10 mouse cellular contexts compared by ENCODE assay signal in genomic region chr3:107113771-107114737, GRCm38 (mm10). TPM values are rescaled to one million over a fixed set of nuclear protein-coding genes. Genes with fewer than 3 reads are reported as not detected.
DNase-seq lines count a peak whose midpoint lies in the region; ATAC-seq and TF ChIP-seq lines count a peak whose summit lies in the region.
"Had no signal": no experiment of that assay in that cellular context is flagged by ENCODE, and none has a peak within 500 bp of the region (broad histone marks: within the 10 kb centered on the region; RNA-seq: fewer than 3 reads in every experiment).

No protein-coding gene starts in this region.

- no peaks in the 10 kb centered on the region for H3K27me3 ChIP-seq in forebrain, embryonic 14.5 days (replicated peaks; ENCODE audit: control insufficient read depth, insufficient read depth, low read length)
- H3K27me3 ChIP-seq in hindbrain, postnatal 0 days (ENCODE audit: insufficient read depth, low read length), result no peaks in the 10 kb centered on the region
- no peaks in the 10 kb centered on the region for H3K27me3 ChIP-seq in midbrain, embryonic 15.5 days (replicated peaks)
- H3K27me3 ChIP-seq: limb, embryonic 15.5 days had no signal

- no peak overlapping the region for H3K4me3 ChIP-seq in lung, adult 2 months (replicated peaks; ENCODE audit: extremely low read depth, low read depth, low read length)
- peak overlapping the region; percentile 10; the same call in 1 of the 2 replicates for H3K4me3 ChIP-seq in forebrain, embryonic 14.5 days (ENCODE audit: low read depth, low read length)
- H3K4me3 ChIP-seq in hindbrain, postnatal 0 days (ENCODE audit: low read length), result peak overlapping the region; percentile 15; the same call in 1 of the 2 replicates
- H3K4me3 ChIP-seq in midbrain, embryonic 15.5 days, result peak overlapping the region; percentile 17
- H3K4me3 ChIP-seq: limb, embryonic 15.5 days had no signal

- TF ChIP-seq POLR2A in lung, adult 2 months (IDR thresholded peaks at IDR 0.05; ENCODE audit: borderline replicate concordance, extremely low read depth, low read depth, low read length), result no peak

- peak overlapping the region; percentile 77 for H3K27ac ChIP-seq in forebrain, embryonic 14.5 days (ENCODE audit: low read depth, low read length)
- peak overlapping the region; percentile 86 for H3K27ac ChIP-seq in hindbrain, postnatal 0 days
- peak overlapping the region; percentile 83 for H3K27ac ChIP-seq in midbrain, embryonic 15.5 days
- H3K27ac ChIP-seq: limb, embryonic 15.5 days had no signal

- H3K4me2 ChIP-seq in forebrain, embryonic 14.5 days (ENCODE audit: low read length), result peak overlapping the region; percentile 41
- peak overlapping the region; percentile 45 for H3K4me2 ChIP-seq in hindbrain, postnatal 0 days (ENCODE audit: low read depth, low read length)
- H3K4me2 ChIP-seq in midbrain, embryonic 15.5 days, result peak overlapping the region; percentile 45
- H3K4me2 ChIP-seq: limb, embryonic 15.5 days had no signal

- H3K4me1 ChIP-seq in lung, adult 2 months (ENCODE audit: control insufficient read depth, insufficient read depth, low read length), result no peaks in the 10 kb centered on the region
- H3K4me1 ChIP-seq in forebrain, embryonic 14.5 days (ENCODE audit: control insufficient read depth, insufficient read depth, low read length), result peaks cover 11% of the 10 kb centered on the region
- H3K4me1 ChIP-seq in hindbrain, postnatal 0 days (ENCODE audit: insufficient read depth, low read length), result peaks cover 18% of the 10 kb centered on the region
- peaks cover 25% of the 10 kb centered on the region for H3K4me1 ChIP-seq in midbrain, embryonic 15.5 days
- H3K4me1 ChIP-seq: limb, embryonic 15.5 days had no signal

- peak; percentile 29 to 41 for DNase-seq in lung, adult 18-20 months
- DNase-seq in lung, adult 2 months, result no peak
- DNase-seq in forebrain, embryonic 14.5 days (ENCODE audit: low spot score), result peak; percentile 91
- peak; percentile 83 for DNase-seq in hindbrain, postnatal 0 days (ENCODE audit: low spot score)
- no peak for DNase-seq in spleen, postnatal 4 days (ENCODE audit: low spot score in 2 of 2)
- no peak for DNase-seq in embryo, embryonic 11 days

- ATAC-seq in forebrain, embryonic 14.5 days, result peak; percentile 94
- peak; percentile 92 for ATAC-seq in hindbrain, postnatal 0 days
- peak; percentile 96 for ATAC-seq in midbrain, embryonic 15.5 days (replicated peaks)
- no peak for ATAC-seq in megakaryocyte progenitor cell, adult 5-6 weeks (replicated peaks; ENCODE audit: poor library complexity)
- ATAC-seq: Patski had no signal

- H3K36me3 ChIP-seq in forebrain, embryonic 14.5 days (ENCODE audit: control insufficient read depth, insufficient read depth, low read length), result no peaks in the 10 kb centered on the region
- H3K36me3 ChIP-seq in hindbrain, postnatal 0 days (ENCODE audit: insufficient read depth, low read length), result no peaks in the 10 kb centered on the region
- no peaks in the 10 kb centered on the region for H3K36me3 ChIP-seq in midbrain, embryonic 15.5 days (replicated peaks)
- H3K36me3 ChIP-seq: limb, embryonic 15.5 days had no signal

- no peaks in the 10 kb centered on the region for H3K9me3 ChIP-seq in forebrain, embryonic 14.5 days (replicated peaks; ENCODE audit: control insufficient read depth, low read length)
- no peaks in the 10 kb centered on the region for H3K9me3 ChIP-seq in hindbrain, postnatal 0 days (ENCODE audit: low read length)
- H3K9me3 ChIP-seq in midbrain, embryonic 15.5 days, result no peaks in the 10 kb centered on the region
- H3K9me3 ChIP-seq: limb, embryonic 15.5 days had no signal

- no peak for TF ChIP-seq CTCF in lung, adult 2 months (IDR thresholded peaks at IDR 0.05; ENCODE audit: insufficient read depth, low read length)
- no peak for TF ChIP-seq CTCF in hindbrain, postnatal 0 days (IDR thresholded peaks at IDR 0.05; ENCODE audit: low read depth)

- H3K9ac ChIP-seq in forebrain, embryonic 14.5 days (ENCODE audit: low read length), result no peak overlapping the region; the same call in 1 of the 2 replicates
- H3K9ac ChIP-seq in hindbrain, postnatal 0 days (replicated peaks; ENCODE audit: low read length), result no peak overlapping the region; the same call in 1 of the 2 replicates
- peak overlapping the region; percentile 1; the same call in 1 of the 2 replicates for H3K9ac ChIP-seq in midbrain, embryonic 15.5 days
- H3K9ac ChIP-seq: limb, embryonic 15.5 days had no signal

- 49% methylated on average over 14 of the region's 14 CpGs for WGBS in lung, adult 2 months
- 33% methylated on average over 14 of the region's 14 CpGs for WGBS in forebrain, embryonic 14.5 days
- 11% methylated on average over 14 of the region's 14 CpGs for WGBS in hindbrain, postnatal 0 days
- 10% methylated on average over 14 of the region's 14 CpGs for WGBS in midbrain, embryonic 15.5 days

RNA-seq across cellular contexts. Expression of gene Kcna2, which starts 13.1 kb away (rescaled TPM):
- polyA plus RNA-seq in lung, adult 2 months (2012; rRNA removed), result 2.1 and 3.3 TPM in 2 replicates
- polyA plus RNA-seq in forebrain, embryonic 14.5 days (2014; fragmentation: Nextera tagmentation; extraction: Ambion mirVana), result 0.44 and 0.49 TPM in 2 replicates
- 15.5 and 17.2 TPM in 2 replicates for total RNA-seq in hindbrain, postnatal 0 days (2014; rRNA removed)
- 1.8 and 2.1 TPM in 2 replicates for polyA plus RNA-seq in hindbrain, postnatal 0 days (2015; fragmentation: Nextera tagmentation; extraction: Ambion mirVana)
- 1.7 and 1.9 TPM in 2 replicates for polyA plus RNA-seq in midbrain, embryonic 15.5 days (2015; fragmentation: Nextera tagmentation; extraction: Ambion mirVana)
- total RNA-seq in megakaryocyte progenitor cell, adult 5-6 weeks (2015), result not detected in 2 replicates
- not detected in 2 replicates for total RNA-seq in megakaryocyte progenitor cell, adult 5-6 weeks (2017)

Comparison
In these comparisons a context has a peak if more than half of its experiments do, and no peak if none do; other contexts are left out.
1. DNase-seq: peak in lung, adult 18-20 months (2 of 2), forebrain, embryonic 14.5 days (single experiment) and hindbrain, postnatal 0 days (single experiment); none in lung, adult 2 months (single experiment), spleen, postnatal 4 days (0 of 2) and embryo, embryonic 11 days (single experiment).
2. Peak in every context shown above with its lines, with median percentiles within 50 percentile points of each other: H3K27ac ChIP-seq and H3K4me2 ChIP-seq.